Mouse (Mus musculus) WW6 (cell line): ENCODE data around the gene Rgl1.
A peak's percentile ranks its signal among the peaks of the same experiment; 100 is the strongest.

Experiments used
- DNase-seq: peaks from one replicate; pipeline ENCODE4 v3.0.0-alpha.2; 2013; ENCODE audit warnings: low read depth, low spot score

The Rgl1 gene

DNA sequence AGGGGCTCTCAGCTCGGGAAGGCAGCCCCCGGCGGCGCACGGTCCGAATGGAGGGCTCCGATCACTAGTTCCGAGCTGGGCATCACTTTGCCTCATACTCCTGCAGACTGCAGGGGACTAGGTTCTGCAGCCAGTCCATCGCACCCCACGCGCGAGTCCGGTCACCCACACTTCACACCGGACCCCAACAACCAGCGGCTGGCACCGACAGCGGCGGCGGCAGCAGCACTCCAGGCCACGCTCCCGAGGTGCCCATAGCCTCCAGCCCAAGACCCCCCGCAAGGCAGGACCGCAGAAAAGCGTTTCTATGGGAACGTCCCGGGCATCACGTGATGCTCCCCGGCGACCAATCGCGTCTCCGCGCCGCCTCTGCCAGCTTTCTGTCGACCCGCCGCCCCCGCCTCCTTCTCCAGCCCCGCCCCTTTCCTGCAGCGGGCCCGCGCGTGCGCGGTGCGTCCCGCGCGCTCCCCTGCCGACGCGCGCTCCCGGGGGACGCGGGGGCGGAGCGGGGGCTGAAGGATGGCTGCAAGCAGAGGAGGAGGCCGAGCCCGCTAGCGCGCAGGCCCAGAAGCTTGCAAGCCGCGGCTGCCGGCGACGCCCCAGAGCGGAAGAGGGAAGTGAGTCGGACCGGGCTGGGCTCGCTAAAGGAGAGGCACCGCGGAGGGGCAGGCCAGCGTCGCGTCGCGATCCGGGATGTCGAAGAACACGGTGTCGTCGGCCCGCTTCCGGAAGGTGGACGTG, at the start of gene Rgl1, which contains the start of gene Arpc5:
Gene Rgl1 (minus strand): TSS at position 320 of the 741 bp plus-strand sequence.
Gene Arpc5 (plus strand): TSS at position 511 of the 741 bp plus-strand sequence.
- peak; percentile 87 for DNase-seq

- peak; percentile 73 for DNase-seq
Observed at GRCm38 (mm10) chr1:152815265-152815701, 49.1 kb upstream of the Rgl1 start.

DNA sequence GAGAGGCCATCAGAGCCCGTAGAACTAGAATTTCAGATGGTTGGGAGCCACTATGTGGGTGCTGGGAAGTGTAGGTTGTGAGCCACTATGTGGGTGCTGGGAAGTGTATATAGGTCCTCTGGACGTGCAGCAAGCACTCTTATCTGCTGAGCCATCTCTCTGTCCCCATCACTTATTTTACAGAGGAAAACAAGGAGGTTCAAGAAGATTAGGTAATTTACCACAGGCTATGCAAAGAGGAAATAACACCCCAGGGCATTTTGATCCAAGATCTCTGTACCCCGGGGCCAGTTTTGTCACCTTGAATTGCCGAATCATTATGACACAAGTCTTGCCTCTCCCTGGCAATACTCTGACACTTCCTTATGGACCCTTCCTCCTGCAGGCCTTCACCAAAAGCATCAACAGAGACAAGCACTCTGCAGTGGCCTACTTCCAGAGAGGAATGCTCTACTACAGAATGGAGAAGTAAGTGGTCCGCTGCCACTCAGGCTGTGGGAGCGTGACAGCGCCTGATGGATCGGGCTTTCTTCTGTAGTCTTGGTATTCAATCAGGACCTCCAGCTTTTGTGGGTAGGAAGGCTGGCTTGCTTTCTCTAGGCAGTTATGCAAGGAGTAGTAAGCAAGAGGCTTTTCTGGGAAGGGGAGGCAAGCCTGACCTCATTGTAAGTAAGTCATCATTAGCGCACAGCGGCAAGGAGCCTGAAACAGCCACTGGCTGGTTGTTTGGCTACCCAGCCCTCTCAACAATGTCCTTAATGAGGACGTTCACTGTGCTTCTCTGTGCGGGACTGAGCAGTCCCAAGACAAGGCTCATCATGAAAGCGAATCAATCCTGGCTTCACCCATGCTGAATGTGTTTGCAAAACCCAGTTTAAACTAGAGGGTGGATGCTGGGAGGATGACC, 44.6 kb upstream of the Rgl1 start:
- no peak for DNase-seq

DNA sequence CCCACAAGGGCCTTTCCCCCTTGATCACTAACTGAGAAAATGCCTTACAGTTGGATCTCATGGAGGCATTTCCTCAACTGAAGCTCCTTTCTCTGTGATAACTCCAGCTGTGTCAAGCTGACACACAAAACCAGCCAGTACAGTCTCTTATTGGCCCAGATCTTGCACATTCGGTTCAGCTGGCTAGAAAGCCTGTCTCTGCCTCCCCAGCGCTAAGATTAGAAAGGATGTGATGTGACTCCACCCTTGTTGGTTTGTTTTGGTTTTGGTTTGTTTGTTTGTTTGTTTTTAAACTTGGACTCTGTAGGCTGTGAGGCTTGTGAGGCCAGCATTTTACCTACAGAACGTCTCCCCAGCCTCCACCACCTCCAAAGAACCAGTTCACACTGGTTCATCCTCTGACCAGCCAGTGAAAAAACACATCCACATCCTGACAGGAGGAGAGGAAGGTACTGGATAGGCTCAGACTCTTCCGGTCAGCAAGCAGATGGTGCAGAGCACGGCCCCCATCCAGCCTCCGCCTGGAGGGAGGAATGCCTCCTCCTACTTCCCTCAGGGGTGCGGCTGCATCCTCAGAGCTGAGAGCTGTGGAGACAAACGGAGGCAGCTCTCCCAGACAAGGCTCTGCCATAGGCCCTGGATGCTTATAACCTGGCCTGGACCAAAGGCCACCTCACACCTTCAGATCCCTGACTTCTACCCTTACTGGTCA, 43.5 kb upstream of the Rgl1 start:
- no peak for DNase-seq

DNA sequence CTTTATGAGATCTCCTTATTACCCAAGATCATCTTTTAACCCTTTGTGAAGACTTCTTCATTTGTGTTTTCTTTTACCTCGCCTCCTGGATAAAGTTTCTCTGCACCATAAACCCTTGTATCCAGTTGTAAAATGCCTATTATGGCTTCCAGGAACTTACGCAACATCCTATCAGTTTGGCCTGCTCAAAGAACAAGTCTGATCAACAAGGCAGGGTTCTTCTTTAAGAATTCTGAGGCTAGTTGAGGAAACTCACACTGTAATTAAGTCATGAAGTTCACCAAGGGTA, 42.2 kb upstream of the Rgl1 start:
- DNase-seq, result no peak

- DNase-seq, result no peak
Observed at GRCm38 (mm10) chr1:152807619-152808391, 41.7 kb upstream of the Rgl1 start.

GRCm38 (mm10) chr1:152804907-152805306, 38.8 kb upstream of the Rgl1 start:
- no peak for DNase-seq

- DNase-seq, result no peak
Observed at GRCm38 (mm10) chr1:152800633-152801176, 34.6 kb upstream of the Rgl1 start.

GRCm38 (mm10) chr1:152799897-152800296, 33.7 kb upstream of the Rgl1 start, which contains the start of gene Ncf2:
Ncf2 (plus strand) TSS chr1:152800194.
- no peak for DNase-seq

DNA sequence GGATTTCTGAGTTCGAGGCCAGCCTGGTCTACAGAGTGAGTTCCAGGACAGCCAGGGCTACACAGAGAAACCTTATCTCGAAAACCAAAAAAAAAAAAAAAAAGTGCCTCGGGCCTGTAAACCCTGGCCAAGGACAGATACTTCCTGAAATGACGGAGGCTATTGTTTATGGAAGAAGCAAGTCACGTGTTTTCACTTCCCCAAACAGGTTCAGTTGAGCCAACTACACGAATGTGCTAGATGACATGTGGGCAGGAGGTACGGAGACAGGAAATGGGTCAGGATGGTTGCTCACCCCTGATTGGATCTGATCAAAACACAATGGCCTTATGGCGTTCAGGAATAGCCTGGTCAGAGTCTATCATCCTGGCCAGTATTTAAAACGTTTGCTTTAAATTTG, 32.0 kb upstream of the Rgl1 start:
- no peak for DNase-seq

- DNase-seq, result no peak
Observed at GRCm38 (mm10) chr1:152796683-152797263, 30.6 kb upstream of the Rgl1 start.

DNA sequence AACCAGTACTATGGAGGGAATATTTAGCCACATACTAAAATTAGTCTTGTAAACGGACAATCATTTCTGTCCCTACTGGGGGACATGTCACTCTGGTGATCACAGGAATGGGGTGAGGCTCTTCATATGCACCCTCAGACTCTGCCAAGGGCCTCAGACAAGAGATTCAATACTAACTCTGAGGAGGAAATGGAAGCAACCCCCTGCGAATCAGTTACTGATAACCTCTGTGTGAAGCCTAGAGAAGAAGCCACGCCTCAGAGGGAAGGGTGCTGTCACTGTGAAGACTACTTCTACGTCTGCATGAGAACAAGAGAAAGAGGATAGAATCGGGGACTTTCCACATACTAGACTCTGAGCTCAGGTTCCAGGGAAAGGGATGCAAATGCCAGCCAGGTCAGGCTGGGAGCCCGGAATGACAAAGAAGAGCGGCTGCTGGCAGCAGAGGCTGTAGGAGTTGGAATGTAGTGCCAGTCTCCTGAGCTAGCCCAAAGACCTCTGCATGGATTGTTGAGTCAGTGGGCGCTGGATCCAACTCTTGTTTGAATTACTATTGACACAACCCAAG, 29.6 kb upstream of the Rgl1 start:
- no peak for DNase-seq

DNA sequence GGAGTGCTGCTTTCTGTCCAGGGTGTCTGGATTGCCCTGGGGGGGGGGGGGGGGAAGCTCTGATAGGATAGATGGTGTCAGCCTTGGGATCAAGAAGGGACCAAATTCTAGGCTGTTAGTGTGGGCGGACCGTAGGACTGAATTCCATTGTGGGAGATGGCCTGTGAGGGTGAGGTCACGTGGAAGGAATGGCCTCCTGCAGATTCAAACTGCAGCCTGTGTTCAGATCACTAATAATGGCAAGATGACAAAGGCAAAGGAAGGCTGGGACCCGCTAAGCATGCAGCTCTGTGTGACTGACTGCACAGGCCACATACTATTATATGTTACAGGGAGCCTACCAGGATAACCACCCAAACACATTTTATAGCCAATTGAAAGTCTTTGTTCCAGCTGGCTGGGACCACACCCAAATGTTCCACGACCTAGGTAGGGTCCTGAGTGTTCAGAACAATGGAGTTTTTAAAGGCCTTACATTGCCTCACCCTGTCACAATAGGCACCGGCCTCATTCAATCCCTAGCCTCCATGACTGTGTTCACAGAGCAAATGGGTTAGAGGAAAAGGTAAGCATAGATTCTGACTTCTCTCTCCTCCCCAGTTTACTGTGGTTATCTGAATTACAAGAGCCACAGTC, 27.5 kb upstream of the Rgl1 start:
- no peak for DNase-seq

GRCm38 (mm10) chr1:152792736-152793494, 26.8 kb upstream of the Rgl1 start:
- no peak for DNase-seq

DNA sequence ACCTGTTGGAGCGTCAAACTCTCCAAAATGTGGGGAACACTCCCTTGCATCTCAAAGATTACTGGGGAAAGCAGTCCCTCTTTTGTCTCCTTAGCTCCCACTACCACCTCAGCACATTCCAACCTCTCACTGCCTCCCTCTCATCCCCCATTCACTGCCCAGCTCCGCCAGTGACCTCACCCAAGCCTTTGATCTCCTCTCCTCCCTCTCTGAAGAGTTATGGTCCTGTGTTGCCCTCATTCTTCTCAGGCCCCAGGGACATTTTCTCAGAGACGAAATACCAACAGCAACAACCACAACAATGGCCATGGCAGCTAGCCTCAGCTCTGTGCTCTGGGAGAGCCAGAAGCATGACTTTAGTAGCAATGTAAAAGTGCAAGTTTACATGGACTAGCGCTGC, 25.1 kb upstream of the Rgl1 start:
- DNase-seq, result no peak

GRCm38 (mm10) chr1:152790821-152791220, 24.7 kb upstream of the Rgl1 start:
- DNase-seq, result no peak

GRCm38 (mm10) chr1:152790254-152790653, 24.1 kb upstream of the Rgl1 start:
- peak; percentile 68 for DNase-seq

DNA sequence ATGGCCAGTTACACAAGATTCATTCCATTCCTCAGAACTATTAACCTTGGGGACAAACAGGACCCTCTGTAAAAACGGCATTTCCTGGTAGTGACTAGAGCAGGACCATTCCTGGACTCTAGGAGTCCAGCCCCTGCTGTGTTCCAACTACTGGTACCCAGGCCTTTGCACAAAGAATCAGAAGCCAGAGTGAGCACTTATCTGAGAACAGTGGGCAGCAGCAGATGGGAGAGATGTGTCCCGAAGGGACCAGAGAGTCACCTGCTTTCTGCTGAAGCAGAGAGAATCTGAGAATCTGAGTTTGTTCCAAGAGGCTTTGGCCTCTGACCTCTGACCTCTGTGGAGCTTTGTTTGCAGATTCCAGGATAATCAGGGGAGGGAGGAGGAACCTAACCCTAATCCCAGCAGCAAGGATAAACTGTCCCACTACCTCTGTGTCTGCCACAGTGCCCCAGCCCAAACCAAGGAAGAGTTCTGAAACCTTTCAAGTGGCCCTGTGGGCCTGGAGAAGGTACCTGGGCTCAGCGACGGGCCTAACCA, 22.0 kb upstream of the Rgl1 start:
- no peak for DNase-seq

- DNase-seq, result no peak
Observed at GRCm38 (mm10) chr1:152786953-152787352, 20.8 kb upstream of the Rgl1 start.
